Comparison of ENCODE assay signal across 18 mouse cellular contexts in genomic region chrX:142827644-142828043, GRCm38 (mm10).
DNase-seq lines count a peak whose midpoint lies in the region; ATAC-seq and TF ChIP-seq lines count a peak whose summit lies in the region.
"Had no signal": no experiment of that assay in that cellular context is flagged by ENCODE, and none has a peak within 500 bp of the region (broad histone marks: within the 10 kb centered on the region; RNA-seq: fewer than 3 reads in every experiment).

No protein-coding gene starts in this region.

- H3K27ac ChIP-seq in heart, embryonic 16.5 days (ENCODE audit: low read length): peak overlapping the region; percentile 13
- no peak overlapping the region for H3K27ac ChIP-seq in liver, postnatal 0 days (ENCODE audit: low read depth)
- no peak overlapping the region for H3K27ac ChIP-seq in liver, embryonic 12.5 days
- H3K27ac ChIP-seq in stomach, postnatal 0 days (replicated peaks): no peak overlapping the region
- H3K27ac ChIP-seq: hindbrain, embryonic 14.5 days; midbrain, embryonic 15.5 days; neural tube, embryonic 12.5 days had no signal

- no peak for TF ChIP-seq EP300 in liver, postnatal 0 days (IDR thresholded peaks at IDR 0.05; ENCODE audit: low read depth)
- no peak for TF ChIP-seq EP300 in stomach, postnatal 0 days (optimal IDR thresholded peaks at IDR 0.05)

- H3K4me2 ChIP-seq in heart, embryonic 16.5 days (ENCODE audit: low read depth, low read length): peak overlapping the region; percentile 32
- no peak overlapping the region for H3K4me2 ChIP-seq in liver, postnatal 0 days (ENCODE audit: low read depth, low read length)
- H3K4me2 ChIP-seq in liver, embryonic 12.5 days: no peak overlapping the region
- H3K4me2 ChIP-seq in stomach, postnatal 0 days (replicated peaks; ENCODE audit: low read depth): no peak overlapping the region
- H3K4me2 ChIP-seq: hindbrain, embryonic 14.5 days; lung, embryonic 14.5 days; midbrain, embryonic 15.5 days; neural tube, embryonic 12.5 days had no signal

- peak; percentile 48 for TF ChIP-seq CTCF in liver, postnatal 0 days (IDR thresholded peaks at IDR 0.05; ENCODE audit: low read depth)
- TF ChIP-seq CTCF in stomach, postnatal 0 days (IDR thresholded peaks at IDR 0.05; ENCODE audit: low read depth): peak; percentile 46

- 33% methylated on average over 1 of the region's 1 CpGs for WGBS in heart, embryonic 16.5 days
- WGBS in liver, postnatal 0 days (ENCODE audit: insufficient replicate concordance): 20% methylated on average over 1 of the region's 1 CpGs
- WGBS in liver, embryonic 12.5 days (ENCODE audit: insufficient replicate concordance): 32% methylated on average over 1 of the region's 1 CpGs
- WGBS in stomach, postnatal 0 days: 35% methylated on average over 1 of the region's 1 CpGs

- DNase-seq in heart, postnatal 14 days: no peak
- DNase-seq in liver, postnatal 0 days: no peak
- DNase-seq in MEL-GATA-1-ER (ENCODE audit: extremely low read depth, low read depth): peak; percentile 33
- no peak for DNase-seq in stomach, postnatal 0 days (ENCODE audit: low spot score)
- DNase-seq: adrenal gland, postnatal 25 days; cerebellum, adult 9-11 months; kidney, adult 9 months; thymus, adult 18-20 months had no signal

- H3K27me3 ChIP-seq in heart, embryonic 16.5 days (ENCODE audit: control insufficient read depth, insufficient read depth, low read length): no peaks in the 10 kb centered on the region
- no peaks in the 10 kb centered on the region for H3K27me3 ChIP-seq in liver, postnatal 0 days (ENCODE audit: insufficient read depth, low read length)
- H3K27me3 ChIP-seq in liver, embryonic 12.5 days (replicated peaks): no peaks in the 10 kb centered on the region; the same call in 1 of the 2 replicates
- no peaks in the 10 kb centered on the region for H3K27me3 ChIP-seq in stomach, postnatal 0 days (ENCODE audit: control insufficient read depth, insufficient read depth, low read length)
- H3K27me3 ChIP-seq: heart, embryonic 15.5 days; midbrain, embryonic 15.5 days; neural tube, embryonic 12.5 days had no signal

- H3K36me3 ChIP-seq in heart, embryonic 16.5 days (ENCODE audit: control insufficient read depth, insufficient read depth): no peaks in the 10 kb centered on the region
- H3K36me3 ChIP-seq in liver, postnatal 0 days (replicated peaks; ENCODE audit: insufficient read depth, low read length): no peaks in the 10 kb centered on the region
- H3K36me3 ChIP-seq in liver, embryonic 12.5 days: no peaks in the 10 kb centered on the region; the same call in 1 of the 2 replicates
- no peaks in the 10 kb centered on the region for H3K36me3 ChIP-seq in stomach, postnatal 0 days (ENCODE audit: control insufficient read depth, insufficient read depth, low read length)
- H3K36me3 ChIP-seq: heart, embryonic 15.5 days; midbrain, embryonic 15.5 days; neural tube, embryonic 12.5 days had no signal

- no peaks in the 10 kb centered on the region for H3K9me3 ChIP-seq in heart, embryonic 16.5 days (replicated peaks; ENCODE audit: control insufficient read depth, low read length)
- H3K9me3 ChIP-seq in liver, postnatal 0 days (ENCODE audit: low read length): no peaks in the 10 kb centered on the region
- no peaks in the 10 kb centered on the region for H3K9me3 ChIP-seq in liver, embryonic 12.5 days (replicated peaks)
- no peaks in the 10 kb centered on the region for H3K9me3 ChIP-seq in stomach, postnatal 0 days (ENCODE audit: control insufficient read depth, low read length)
- H3K9me3 ChIP-seq: heart, embryonic 15.5 days; midbrain, embryonic 15.5 days; neural tube, embryonic 12.5 days had no signal

- peaks cover 27% of the 10 kb centered on the region for H3K4me1 ChIP-seq in heart, embryonic 16.5 days (ENCODE audit: control insufficient read depth, insufficient read depth, low read length)
- H3K4me1 ChIP-seq in liver, postnatal 0 days (ENCODE audit: insufficient read depth): 0 out of 2 replicates have a peak, but pooled peaks cover 3% of the 10 kb centered on the region
- peaks cover 24% of the 10 kb centered on the region for H3K4me1 ChIP-seq in liver, embryonic 12.5 days
- no peaks in the 10 kb centered on the region for H3K4me1 ChIP-seq in stomach, postnatal 0 days (replicated peaks; ENCODE audit: control insufficient read depth, insufficient read depth)
- H3K4me1 ChIP-seq: midbrain, embryonic 15.5 days; neural tube, embryonic 12.5 days had no signal

- intact Hi-C loops in heart, postnatal 14 days (cut with DNase I): loop anchor here (5.0 kb wide), 1 partner anchor 140 kb away; the partner anchor contains the start of gene Ammecr1

- ATAC-seq in heart, embryonic 16.5 days (replicated peaks; ENCODE audit: extremely low read depth, insufficient read depth, low FRiP score): no peak
- no peak for ATAC-seq in liver, postnatal 0 days
- no peak for ATAC-seq in liver, embryonic 12.5 days
- no peak for ATAC-seq in stomach, postnatal 0 days (ENCODE audit: low FRiP score, low TSS enrichment)
- no peak for ATAC-seq in erythroblast, adult 5-6 weeks (replicated peaks; ENCODE audit: low FRiP score, poor library complexity, severe bottlenecking)
- ATAC-seq: forebrain, embryonic 16.5 days; midbrain, embryonic 15.5 days had no signal

- no peak overlapping the region for H3K4me3 ChIP-seq in heart, embryonic 16.5 days (ENCODE audit: low read length)
- H3K4me3 ChIP-seq in liver, postnatal 0 days (ENCODE audit: low read depth, low read length): no peak overlapping the region
- H3K4me3 ChIP-seq in liver, embryonic 12.5 days: no peak overlapping the region
- H3K4me3 ChIP-seq in stomach, postnatal 0 days (ENCODE audit: low read depth, low read length): no peak overlapping the region
- H3K4me3 ChIP-seq: erythroblast, embryonic 14.5 days; midbrain, embryonic 15.5 days; neural tube, embryonic 12.5 days had no signal

- no peak overlapping the region for H3K9ac ChIP-seq in heart, embryonic 16.5 days (ENCODE audit: low read length)
- H3K9ac ChIP-seq in liver, postnatal 0 days (replicated peaks): no peak overlapping the region
- H3K9ac ChIP-seq in liver, embryonic 12.5 days: no peak overlapping the region
- no peak overlapping the region for H3K9ac ChIP-seq in stomach, postnatal 0 days (ENCODE audit: low read length)
- H3K9ac ChIP-seq: heart, embryonic 15.5 days; hindbrain, embryonic 14.5 days; lung, embryonic 14.5 days; midbrain, embryonic 15.5 days; neural tube, embryonic 12.5 days had no signal
